Mouse (Mus musculus) myocyte (in vitro differentiated cells): ENCODE results near the gene Atxn1l.

Source experiments
- E2F4 ChIP-seq: IDR thresholded peaks from one replicate; pipeline ENCODE4 v1.6.1; 2011; ENCODE audit warnings: mild to moderate bottlenecking, control low read depth, moderate library complexity; ENCODE audit not compliant: insufficient read depth
- MYOD1 ChIP-seq, 3 experiments: IDR thresholded peaks; one replicate each; pipeline ENCODE4 v1.6.1; 2011; ENCODE audit warnings: control low read depth in 2 of 3, low read depth in 2 of 3, mild to moderate bottlenecking in 2 of 3, moderate library complexity in 1 of 3; ENCODE audit not compliant: insufficient read length in 2 of 3, control insufficient read depth in 1 of 3
- POLR2A ChIP-seq: IDR thresholded peaks from one replicate; pipeline ENCODE4 v1.6.1; 2011; ENCODE audit warnings: low read depth, mild to moderate bottlenecking, control low read depth, moderate library complexity; ENCODE audit not compliant: insufficient read length
- POLR2AphosphoS2 ChIP-seq: IDR thresholded peaks from one replicate; pipeline ENCODE4 v1.6.1; 2011; ENCODE audit warnings: low read depth, control low read depth; ENCODE audit not compliant: insufficient read length
- REST ChIP-seq: IDR thresholded peaks from one replicate; pipeline ENCODE4 v1.6.1; 2011; ENCODE audit warnings: mild to moderate bottlenecking, control low read depth, moderate library complexity; ENCODE audit not compliant: insufficient read depth, insufficient read length
- TCF12 ChIP-seq: IDR thresholded peaks from one replicate; pipeline ENCODE4 v1.6.1; 2011; ENCODE audit warnings: mild to moderate bottlenecking, control low read depth; ENCODE audit not compliant: poor library complexity, insufficient read depth, severe bottlenecking
- USF1 ChIP-seq: IDR thresholded peaks from one replicate; pipeline ENCODE4 v1.6.1; 2011; ENCODE audit warnings: low read depth, mild to moderate bottlenecking, control low read depth, moderate library complexity

- TF ChIP-seq TCF12 (no peak), POLR2A (no peak), MYOD1 (IDR thresholded peaks at IDR 0.05; ENCODE audit: control insufficient read depth in 1 of 3, insufficient read length in 2 of 3, low read depth in 2 of 3) (no peak), E2F4 (no peak), REST (no peak), POLR2AphosphoS2 (no peak), USF1 (no peak)
Observed at GRCm38 (mm10) chr8:109725106-109725505, 12.4 kb downstream of the Atxn1l start.
